Mouse (Mus musculus) hindbrain, postnatal 0 days (tissue): ENCODE data around the gene Rfx7. TPM values are rescaled to one million over a fixed set of nuclear protein-coding genes. Genes with fewer than 3 reads are reported as not detected.

Experiments
- ATAC-seq: fragments of 200-750 bp; cut with Nextera tagmentation; 2 replicates; pipeline ENCODE4 v1.8.0; 2017; ENCODE audit warnings: mild to moderate bottlenecking, moderate TSS enrichment, moderate library complexity
- DNase-seq: peaks from one replicate; pipeline ENCODE4 v3.0.0-alpha.2; 2015; ENCODE audit warnings: low spot score
- H3K27ac ChIP-seq: fragments of 300-500 bp; sonication (generic); 2 replicates; pipeline ENCODE4 v1.5.1; 2014; ENCODE audit warnings: mild to moderate bottlenecking
- H3K27me3 ChIP-seq: fragments of 300-500 bp; sonication (generic); 2 replicates; pipeline ENCODE4 v1.6.1; 2014; ENCODE audit warnings: low read length, mixed read lengths; ENCODE audit not compliant: insufficient read depth
- H3K36me3 ChIP-seq: fragments of 300-500 bp; sonication (generic); 2 replicates; pipeline ENCODE4 v1.6.1; 2014; ENCODE audit warnings: low read length, mixed read lengths; ENCODE audit not compliant: insufficient read depth
- H3K4me1 ChIP-seq: fragments of 300-500 bp; sonication (generic); 2 replicates; pipeline ENCODE4 v1.6.1; 2014; ENCODE audit warnings: antibody characterized with exemption, low read length, mixed read lengths; ENCODE audit not compliant: insufficient read depth
- H3K4me2 ChIP-seq: fragments of 300-500 bp; sonication (generic); 2 replicates; pipeline ENCODE4 v1.6.1; 2014; ENCODE audit warnings: low read depth, mild to moderate bottlenecking, low read length, moderate library complexity, mixed read lengths
- H3K4me3 ChIP-seq: fragments of 300-500 bp; sonication (generic); 2 replicates; pipeline ENCODE4 v1.5.1; 2014; ENCODE audit warnings: low read length
- H3K9ac ChIP-seq: fragments of 300-500 bp; sonication (generic); replicated peaks from 2 replicates; pipeline ENCODE4 v1.6.1; 2014; ENCODE audit warnings: mild to moderate bottlenecking, low read length, moderate library complexity, mixed read lengths
- H3K9me3 ChIP-seq: fragments of 300-500 bp; sonication (generic); 2 replicates; pipeline ENCODE4 v1.6.1; 2016; ENCODE audit warnings: low read length, mixed read lengths
- CTCF ChIP-seq: IDR thresholded peaks from 2 replicates; pipeline ENCODE4 v1.5.1; 2016; ENCODE audit warnings: antibody characterized with exemption, control low read depth, low read depth
- WGBS: fragments of 180-500 bp; shearing (Covaris S2); extraction: QIAGEN DNeasy Blood & Tissue Kit; methylation state at CpG from one replicate; pipeline ENCODE4 v1.1.7; 2014; 5-methylcytosine and 5-hydroxymethylcytosine counted together
- polyA plus RNA-seq: library from polyadenylated mRNA; unstranded; fragments of >200 nt; fragmentation: Nextera tagmentation; extraction: Ambion mirVana; gene quantifications from 2 replicates; pipeline ENCODE4 v1.2.1, GENCODE M21; 2015
- total RNA-seq: library from RNA; depleted of rRNA; stranded (reverse); fragments of >200 nt; gene quantifications from 2 replicates; pipeline ENCODE4 v1.2.3, GENCODE M21; 2014

The Rfx7 gene
- total and polyA plus RNA-seq, 2 experiments from 2014 or later, result 11.9 to 35.2 TPM

GRCm38 (mm10) chr9:72537086-72537485, 5.0 kb downstream of the Rfx7 start:
- ATAC-seq (no peak), DNase-seq (no peak)
- H3K36me3 ChIP-seq, result no peaks in the 10 kb centered on the region
- no peak overlapping the region for H3K27ac ChIP-seq
- TF ChIP-seq CTCF, result peak; percentile 7; the same call in 1 of the 2 replicates
- H3K9me3 ChIP-seq, result no peaks in the 10 kb centered on the region
- no peak overlapping the region for H3K4me2 ChIP-seq
- H3K27me3 ChIP-seq, result no peaks in the 10 kb centered on the region
- no peak overlapping the region for H3K9ac ChIP-seq
- 25% methylated on average over 1 of the region's 1 CpGs for WGBS
- H3K4me1 ChIP-seq, result no peaks in the 10 kb centered on the region
- H3K4me3 ChIP-seq, result no peak overlapping the region

- TF ChIP-seq CTCF, result no peak
- no peak for ATAC-seq
- Histone ChIP-seq H3K36me3 (no peaks in the 10 kb centered on the region), H3K27me3 (no peaks in the 10 kb centered on the region), H3K9ac (no peak overlapping the region), H3K9me3 (no peaks in the 10 kb centered on the region), H3K27ac (no peak overlapping the region), H3K4me3 (no peak overlapping the region), H3K4me1 (no peaks in the 10 kb centered on the region), H3K4me2 (no peak overlapping the region)
- DNase-seq, result no peak
Measured at GRCm38 (mm10) chr9:72543590-72543989, 11.6 kb downstream of the Rfx7 start.

GRCm38 (mm10) chr9:72558780-72559179, 26.7 kb downstream of the Rfx7 start:
- H3K27me3 ChIP-seq, result no peaks in the 10 kb centered on the region
- no peak for TF ChIP-seq CTCF
- H3K9ac ChIP-seq, result no peak overlapping the region
- 93% methylated on average over 1 of the region's 1 CpGs for WGBS
- no peak for DNase-seq
- no peak overlapping the region for H3K4me3 ChIP-seq
- no peak overlapping the region for H3K4me2 ChIP-seq
- no peak for ATAC-seq
- H3K36me3 ChIP-seq, result no peaks in the 10 kb centered on the region
- H3K9me3 ChIP-seq, result no peaks in the 10 kb centered on the region
- H3K4me1 ChIP-seq, result no peaks in the 10 kb centered on the region
- H3K27ac ChIP-seq, result no peak overlapping the region

GRCm38 (mm10) chr9:72560316-72560715, 28.3 kb downstream of the Rfx7 start:
- Histone ChIP-seq H3K27ac (no peak overlapping the region), H3K27me3 (no peaks in the 10 kb centered on the region), H3K4me2 (no peak overlapping the region), H3K36me3 (no peaks in the 10 kb centered on the region), H3K9me3 (no peaks in the 10 kb centered on the region), H3K4me1 (no peaks in the 10 kb centered on the region), H3K9ac (no peak overlapping the region), H3K4me3 (no peak overlapping the region)
- WGBS, result 66% methylated on average over 2 of the region's 2 CpGs
- TF ChIP-seq CTCF, result no peak
- DNase-seq, result peak; percentile 10
- no peak for ATAC-seq

- Histone ChIP-seq H3K4me3 (no peak overlapping the region), H3K27me3 (no peaks in the 10 kb centered on the region), H3K9ac (no peak overlapping the region), H3K4me1 (no peaks in the 10 kb centered on the region), H3K36me3 (no peaks in the 10 kb centered on the region), H3K27ac (no peak overlapping the region), H3K4me2 (no peak overlapping the region), H3K9me3 (no peaks in the 10 kb centered on the region)
- no peak for DNase-seq
- no peak for TF ChIP-seq CTCF
- WGBS, result 89% methylated on average over 3 of the region's 3 CpGs
- ATAC-seq, result no peak
Measured at GRCm38 (mm10) chr9:72563277-72563676, 31.2 kb downstream of the Rfx7 start.

GRCm38 (mm10) chr9:72567116-72567515, 35.1 kb downstream of the Rfx7 start:
- DNase-seq (no peak), ATAC-seq (no peak)
- no peaks in the 10 kb centered on the region for H3K4me1 ChIP-seq
- no peaks in the 10 kb centered on the region for H3K9me3 ChIP-seq
- H3K4me3 ChIP-seq, result no peak overlapping the region
- H3K36me3 ChIP-seq, result no peaks in the 10 kb centered on the region
- H3K9ac ChIP-seq, result no peak overlapping the region
- H3K27ac ChIP-seq, result no peak overlapping the region
- no peak for TF ChIP-seq CTCF
- no peak overlapping the region for H3K4me2 ChIP-seq
- no peaks in the 10 kb centered on the region for H3K27me3 ChIP-seq
- WGBS, result 50% methylated on average over 2 of the region's 2 CpGs

GRCm38 (mm10) chr9:72580216-72580615, 48.2 kb downstream of the Rfx7 start:
- DNase-seq, result no peak
- WGBS, result 47% methylated on average over 3 of the region's 3 CpGs

More at GRCm38 (mm10) chr9:72580216-72580615, 48.2 kb downstream of the Rfx7 start:
- no peak for ATAC-seq
- no peaks in the 10 kb centered on the region for H3K27me3 ChIP-seq
- no peaks in the 10 kb centered on the region for H3K4me1 ChIP-seq
- TF ChIP-seq CTCF, result no peak
- no peak overlapping the region for H3K4me3 ChIP-seq
- no peak overlapping the region for H3K9ac ChIP-seq
- H3K9me3 ChIP-seq, result no peaks in the 10 kb centered on the region
- H3K4me2 ChIP-seq, result no peak overlapping the region
- no peak overlapping the region for H3K27ac ChIP-seq
- no peaks in the 10 kb centered on the region for H3K36me3 ChIP-seq
